Mouse (Mus musculus) liver, embryonic 14.5 days (tissue): ENCODE data around the gene Trip4. TPM values are rescaled to one million over a fixed set of nuclear protein-coding genes. Genes with fewer than 3 reads are reported as not detected.

Experiments
- ATAC-seq: fragments of 200-750 bp; cut with Nextera tagmentation; 2 replicates; pipeline ENCODE4 v1.8.0; 2017; ENCODE audit warnings: moderate number of reproducible peaks, mild to moderate bottlenecking, moderate library complexity; ENCODE audit not compliant: insufficient read depth
- DNase-seq, 3 experiments: peaks; one replicate each; pipeline ENCODE4 v3.0.0-alpha.2; 2012 to 2013; ENCODE audit warnings: low read depth in 3 of 3, low spot score in 3 of 3
- H3K27ac ChIP-seq: fragments of 300-500 bp; sonication (generic); 2 replicates; pipeline ENCODE4 v1.5.1; 2014; ENCODE audit warnings: moderate library complexity, mild to moderate bottlenecking, control low read depth, inconsistent platforms
- H3K27me3 ChIP-seq: fragments of 300-500 bp; sonication (generic); 2 replicates; pipeline ENCODE4 v1.6.1; 2014; ENCODE audit warnings: mild to moderate bottlenecking, low read length, moderate library complexity; ENCODE audit not compliant: control insufficient read depth, insufficient read depth
- H3K36me3 ChIP-seq: fragments of 300-500 bp; sonication (generic); replicated peaks from 2 replicates; pipeline ENCODE4 v1.6.1; 2014; ENCODE audit warnings: low read depth; ENCODE audit not compliant: control insufficient read depth, insufficient read depth
- H3K4me1 ChIP-seq, 2 experiments: fragments of 200-500 bp in 1 of 2; fragments of 300-500 bp in 1 of 2; sonication (generic) in 1 of 2; replicated peaks; 2 replicates each; pipeline ENCODE4 v1.6.1; 2012 to 2014; ENCODE audit warnings: antibody characterized with exemption in 1 of 2, inconsistent platforms in 1 of 2, low read length in 1 of 2; ENCODE audit not compliant: control insufficient read depth in 2 of 2, insufficient read depth in 2 of 2
- H3K4me2 ChIP-seq: fragments of 300-500 bp; sonication (generic); 2 replicates; pipeline ENCODE4 v1.6.1; 2014; ENCODE audit warnings: low read depth, mild to moderate bottlenecking, control low read depth, moderate library complexity
- H3K4me3 ChIP-seq, 2 experiments: fragments of 200-500 bp in 1 of 2; fragments of 300-500 bp in 1 of 2; sonication (generic) in 1 of 2; 2 replicates each; pipeline ENCODE4 v1.5.1; 2012 to 2014; ENCODE audit warnings: low read depth in 2 of 2, low read length in 2 of 2, mild to moderate bottlenecking in 2 of 2, control low read depth in 1 of 2, inconsistent platforms in 1 of 2, moderate library complexity in 1 of 2; ENCODE audit not compliant: insufficient read depth in 1 of 2
- H3K9ac ChIP-seq: fragments of 300-500 bp; sonication (generic); replicated peaks from 2 replicates; pipeline ENCODE4 v1.6.1; 2014; ENCODE audit warnings: mild to moderate bottlenecking, control low read depth, moderate library complexity
- H3K9me3 ChIP-seq: fragments of 300-500 bp; sonication (generic); 2 replicates; pipeline ENCODE4 v1.6.1; 2016; ENCODE audit warnings: low read length, mixed read lengths; ENCODE audit not compliant: control insufficient read depth
- CTCF ChIP-seq: IDR thresholded peaks from 2 replicates; pipeline ENCODE4 v1.5.1; 2016; ENCODE audit warnings: antibody characterized with exemption, low read depth, control low read depth
- EP300 ChIP-seq: IDR thresholded peaks from 2 replicates; pipeline ENCODE4 v1.6.1; 2016; ENCODE audit warnings: antibody characterized with exemption, low read depth
- WGBS: fragments of 180-500 bp; shearing (Covaris S2); extraction: QIAGEN DNeasy Blood & Tissue Kit; methylation state at CpG from one replicate; pipeline ENCODE4 v1.1.7; 2014; ENCODE audit not compliant: insufficient replicate concordance; 5-methylcytosine and 5-hydroxymethylcytosine counted together
- polyA plus RNA-seq, 2 experiments: library from polyadenylated mRNA; depleted of rRNA in 1 of 2; stranded (reverse) in 1 of 2; unstranded in 1 of 2; fragments of >200 nt; fragmentation: Nextera tagmentation in 1 of 2; extraction: Ambion mirVana in 1 of 2; gene quantifications; 2 replicates each; pipeline versions ENCODE4 v1.2.1 to v1.2.3; 2012 to 2014

Trip4 gene
- polyA plus RNA-seq, 2 experiments = 4.6 to 9.9 TPM

DNA sequence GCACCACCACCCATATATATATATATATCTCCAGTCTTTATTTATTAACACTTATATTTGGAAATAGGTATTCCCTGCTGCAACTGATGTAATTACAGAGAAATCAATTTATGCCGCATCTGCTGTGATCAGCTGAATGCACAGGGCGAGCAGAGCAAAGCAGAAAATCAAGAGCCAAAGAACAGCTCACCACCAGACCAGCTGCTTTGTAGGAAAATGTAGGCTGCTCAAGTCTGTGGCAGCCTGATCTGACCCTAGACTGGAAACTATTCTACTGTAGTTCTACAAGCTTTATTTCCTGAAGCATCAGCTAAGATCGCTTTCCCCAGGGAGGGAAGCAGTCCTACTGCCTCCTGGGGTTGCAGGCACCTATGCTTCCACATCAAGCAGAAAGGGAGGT, 115.1 kb downstream of the Trip4 start:
- TF ChIP-seq EP300 = no peak
- TF ChIP-seq CTCF = no peak
- Histone ChIP-seq H3K4me3 (no peak overlapping the region), H3K9me3 (no peaks in the 10 kb centered on the region), H3K27ac (no peak overlapping the region), H3K4me1 (peaks cover 7 to 13% of the 10 kb centered on the region in 2 experiments; a peak in 3 of 4 replicates), H3K27me3 (no peaks in the 10 kb centered on the region), H3K4me2 (no peak overlapping the region), H3K9ac (no peak overlapping the region), H3K36me3 (no peaks in the 10 kb centered on the region)
- DNase-seq = no peak
- 86% methylated on average over 3 of the region's 3 CpGs for WGBS
- no peak for ATAC-seq

DNA sequence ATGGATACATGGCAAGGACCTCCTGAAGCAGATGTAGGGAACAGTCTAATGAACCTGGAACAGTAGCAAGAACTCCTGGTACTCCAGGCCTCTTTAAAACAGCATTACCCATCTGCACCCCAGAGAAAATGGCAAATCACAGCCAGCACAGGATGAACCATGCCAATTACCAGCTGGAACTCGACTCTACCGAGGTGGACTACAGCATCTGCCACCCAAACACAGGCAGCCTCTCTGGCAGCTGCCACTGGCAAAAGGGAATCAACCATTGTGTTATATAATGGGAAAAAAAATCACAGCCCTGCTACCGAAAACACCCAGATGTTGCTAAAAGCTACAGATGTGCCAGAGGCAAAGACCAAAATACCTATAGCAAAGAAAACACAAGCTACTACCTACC, 115.5 kb downstream of the Trip4 start:
- Histone ChIP-seq H3K9me3 (no peaks in the 10 kb centered on the region), H3K36me3 (no peaks in the 10 kb centered on the region), H3K4me1 (peaks cover 7 to 13% of the 10 kb centered on the region in 2 experiments; a peak in 3 of 4 replicates), H3K27me3 (no peaks in the 10 kb centered on the region), H3K4me2 (no peak overlapping the region), H3K27ac (no peak overlapping the region), H3K4me3 (no peak overlapping the region), H3K9ac (no peak overlapping the region)
- ATAC-seq (no peak), DNase-seq (no peak)
- TF ChIP-seq EP300 (no peak), CTCF (no peak)
- 71% methylated on average over 3 of the region's 3 CpGs for WGBS

DNA sequence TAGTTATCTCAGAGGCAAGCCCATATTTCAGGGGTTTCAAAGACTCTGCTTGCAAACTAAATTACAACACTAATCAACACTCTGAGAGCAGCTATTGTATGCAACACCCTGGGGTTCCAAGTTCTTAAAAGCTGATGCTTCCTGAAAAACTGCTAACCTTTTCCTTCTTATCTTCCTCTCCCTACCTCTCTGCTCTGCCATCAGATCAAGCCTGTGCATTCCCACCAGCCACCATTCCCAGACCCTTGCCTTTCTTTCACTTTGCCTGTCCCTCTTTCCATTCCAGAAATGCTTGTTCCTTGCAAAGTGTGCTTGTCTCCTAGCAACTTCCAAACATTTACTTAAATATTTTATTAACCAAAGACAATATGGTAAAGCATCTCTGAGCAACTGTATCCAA, 116.7 kb downstream of the Trip4 start:
- H3K4me2 ChIP-seq = no peak overlapping the region
- peaks cover 15 to 25% of the 10 kb centered on the region in 2 experiments for H3K4me1 ChIP-seq
- H3K9ac ChIP-seq = no peak overlapping the region
- ATAC-seq (no peak), DNase-seq (no peak)
- no peak overlapping the region for H3K4me3 ChIP-seq
- TF ChIP-seq EP300 = no peak
- TF ChIP-seq CTCF = no peak
- H3K9me3 ChIP-seq = no peaks in the 10 kb centered on the region
- no peak overlapping the region for H3K27ac ChIP-seq
- no peaks in the 10 kb centered on the region for H3K36me3 ChIP-seq
- no peaks in the 10 kb centered on the region for H3K27me3 ChIP-seq

DNA sequence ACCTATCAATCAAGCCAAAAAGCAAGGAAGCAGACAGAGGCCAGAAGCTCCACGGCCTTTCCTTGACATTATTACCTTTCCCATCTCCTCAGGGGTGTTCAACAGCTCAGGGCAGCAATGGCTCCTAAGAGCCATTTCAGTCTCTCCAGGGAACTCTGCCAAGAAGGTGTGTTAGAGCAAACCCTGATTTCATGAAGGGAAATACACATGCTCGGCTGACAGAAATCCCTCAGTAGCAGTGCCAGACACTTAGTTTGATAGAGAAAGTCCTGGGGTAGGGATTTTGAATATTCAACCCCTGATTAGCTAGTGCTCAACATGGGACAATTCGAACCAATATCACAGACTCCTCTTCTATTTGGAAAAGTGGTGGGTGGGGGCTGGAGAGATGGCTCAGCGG, 117.5 kb downstream of the Trip4 start:
- Histone ChIP-seq H3K9ac (no peak overlapping the region), H3K27ac (no peak overlapping the region), H3K36me3 (no peaks in the 10 kb centered on the region), H3K4me1 (peaks cover 23 to 31% of the 10 kb centered on the region in 2 experiments), H3K4me2 (no peak overlapping the region), H3K27me3 (no peaks in the 10 kb centered on the region), H3K9me3 (no peaks in the 10 kb centered on the region), H3K4me3 (no peak overlapping the region)
- DNase-seq = no peak
- WGBS = 75% methylated on average over 4 of the region's 4 CpGs
- no peak for ATAC-seq
- TF ChIP-seq EP300 (no peak), CTCF (no peak)

DNA sequence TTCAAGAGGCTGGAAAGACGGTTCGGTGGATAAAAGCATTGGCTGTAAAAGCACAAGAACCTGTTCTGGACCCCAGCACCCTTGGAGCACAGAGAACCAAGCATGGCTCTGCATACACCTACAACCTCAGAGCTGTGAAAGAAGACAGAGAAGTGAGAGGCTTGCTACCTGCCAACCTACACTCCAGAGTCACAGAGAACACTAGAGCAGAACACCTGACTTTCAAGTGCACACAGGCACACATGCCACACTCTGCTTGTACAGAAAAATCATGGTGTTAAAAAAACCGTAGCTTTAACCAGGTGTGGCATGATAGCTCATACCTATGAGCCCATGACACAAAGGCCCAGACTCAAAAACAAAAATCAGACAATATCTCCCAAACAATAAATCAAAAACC, 118.8 kb downstream of the Trip4 start:
- Histone ChIP-seq H3K4me1 (peaks cover 30 to 36% of the 10 kb centered on the region in 2 experiments), H3K9ac (no peak overlapping the region), H3K4me2 (no peak overlapping the region), H3K36me3 (no peaks in the 10 kb centered on the region), H3K4me3 (no peak overlapping the region), H3K27ac (no peak overlapping the region), H3K9me3 (no peaks in the 10 kb centered on the region), H3K27me3 (no peaks in the 10 kb centered on the region)
- TF ChIP-seq CTCF (no peak), EP300 (no peak)
- DNase-seq (no peak), ATAC-seq (no peak)
- 84% methylated on average over 3 of the region's 3 CpGs for WGBS

DNA sequence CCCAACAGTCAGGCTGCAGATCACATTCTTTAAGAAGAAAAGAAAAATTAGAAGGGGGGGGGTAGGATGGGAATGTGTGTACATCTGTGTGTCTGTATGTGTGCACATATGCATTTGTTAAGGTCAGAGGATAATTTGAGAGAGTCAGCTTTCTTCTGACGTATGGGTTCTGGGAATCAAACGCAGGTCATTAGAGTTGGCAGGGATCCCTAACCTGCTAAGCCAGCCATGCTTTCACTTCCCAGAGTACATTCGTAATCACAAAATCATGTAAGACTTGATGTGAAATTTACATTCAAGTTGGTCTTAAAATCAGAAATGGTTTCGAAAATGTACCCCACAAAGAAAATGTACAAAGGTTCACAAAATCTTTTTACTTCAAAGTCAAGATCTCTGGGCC, 120.0 kb downstream of the Trip4 start:
- no peak overlapping the region for H3K4me3 ChIP-seq
- peaks cover 30 to 43% of the 10 kb centered on the region in 2 experiments for H3K4me1 ChIP-seq
- no peaks in the 10 kb centered on the region for H3K36me3 ChIP-seq
- WGBS = 78% methylated on average over 4 of the region's 4 CpGs
- ATAC-seq (no peak), DNase-seq (no peak)
- no peak overlapping the region for H3K4me2 ChIP-seq
- no peaks in the 10 kb centered on the region for H3K9me3 ChIP-seq
- no peak overlapping the region for H3K9ac ChIP-seq
- no peak overlapping the region for H3K27ac ChIP-seq
- no peaks in the 10 kb centered on the region for H3K27me3 ChIP-seq
- TF ChIP-seq CTCF (no peak), EP300 (no peak)
